10 mouse cellular contexts compared by ENCODE assay signal in genomic region chr9:29654885-29655284, GRCm38 (mm10).
A peak's percentile ranks its signal among the peaks of the same experiment; 100 is the strongest.
DNase-seq lines count a peak whose midpoint lies in the region; ATAC-seq and TF ChIP-seq lines count a peak whose summit lies in the region.
"Had no signal": no experiment of that assay in that cellular context is flagged by ENCODE, and none has a peak within 500 bp of the region (broad histone marks: within the 10 kb centered on the region; RNA-seq: fewer than 3 reads in every experiment).

No protein-coding gene starts in this region.

- TF ChIP-seq CTCF in bone marrow, adult 2 months (IDR thresholded peaks at IDR 0.05; ENCODE audit: control insufficient read depth, insufficient read depth, low read length): peak; percentile 74
- peak; percentile 97 for TF ChIP-seq CTCF in hindbrain, postnatal 0 days (IDR thresholded peaks at IDR 0.05; ENCODE audit: low read depth)

- no peaks in the 10 kb centered on the region for H3K9me3 ChIP-seq in hindbrain, postnatal 0 days (ENCODE audit: low read length)
- H3K9me3 ChIP-seq in midbrain, embryonic 13.5 days: no peaks in the 10 kb centered on the region
- H3K9me3 ChIP-seq: liver, embryonic 13.5 days had no signal

- DNase-seq in adrenal gland, adult (ENCODE audit: inconsistent age in 2 of 2, low spot score in 1 of 2): peak; percentile 19 to 74
- DNase-seq in adrenal gland, postnatal 4 days (ENCODE audit: low spot score in 2 of 2): no peak
- peak; percentile 45 for DNase-seq in layer of hippocampus, adult 11-12 months (ENCODE audit: low spot score)
- DNase-seq in layer of hippocampus, adult 9-11 months: no peak
- DNase-seq in hindbrain, postnatal 0 days (ENCODE audit: low spot score): peak; percentile 80
- no peak for DNase-seq in spleen, postnatal 4 days (ENCODE audit: low spot score in 2 of 2)
- DNase-seq: liver, embryonic 13.5 days had no signal

- no peak overlapping the region for H3K4me2 ChIP-seq in hindbrain, postnatal 0 days (ENCODE audit: low read depth, low read length)
- no peak overlapping the region for H3K4me2 ChIP-seq in midbrain, embryonic 13.5 days (replicated peaks)
- H3K4me2 ChIP-seq: liver, embryonic 13.5 days had no signal

- H3K27me3 ChIP-seq in hindbrain, postnatal 0 days (ENCODE audit: insufficient read depth, low read length): no peaks in the 10 kb centered on the region
- H3K27me3 ChIP-seq in midbrain, embryonic 13.5 days: peaks cover 4% of the 10 kb centered on the region; the same call in 1 of the 2 replicates
- H3K27me3 ChIP-seq: liver, embryonic 13.5 days had no signal

- H3K27ac ChIP-seq in bone marrow, adult 2 months (ENCODE audit: control insufficient read depth, insufficient read depth, low read depth, low read length, poor library complexity): no peak overlapping the region
- H3K27ac ChIP-seq in hindbrain, postnatal 0 days: no peak overlapping the region
- H3K27ac ChIP-seq in midbrain, embryonic 13.5 days: no peak overlapping the region
- H3K27ac ChIP-seq: liver, embryonic 13.5 days had no signal

- no peaks in the 10 kb centered on the region for H3K36me3 ChIP-seq in hindbrain, postnatal 0 days (ENCODE audit: insufficient read depth, low read length)
- H3K36me3 ChIP-seq in midbrain, embryonic 13.5 days: no peaks in the 10 kb centered on the region
- H3K36me3 ChIP-seq: liver, embryonic 13.5 days had no signal

- no peak overlapping the region for H3K9ac ChIP-seq in hindbrain, postnatal 0 days (replicated peaks; ENCODE audit: low read length)
- no peak overlapping the region for H3K9ac ChIP-seq in midbrain, embryonic 13.5 days (replicated peaks)
- H3K9ac ChIP-seq: liver, embryonic 13.5 days had no signal

- H3K4me1 ChIP-seq in bone marrow, adult 2 months (ENCODE audit: control insufficient read depth, insufficient read depth, low read length): no peaks in the 10 kb centered on the region
- H3K4me1 ChIP-seq in hindbrain, postnatal 0 days (ENCODE audit: insufficient read depth, low read length): peaks cover 11% of the 10 kb centered on the region; the same call in 1 of the 2 replicates
- peaks cover 31% of the 10 kb centered on the region for H3K4me1 ChIP-seq in midbrain, embryonic 13.5 days (replicated peaks)
- H3K4me1 ChIP-seq: liver, embryonic 13.5 days had no signal

- no peak for TF ChIP-seq POLR2A in bone marrow, adult 2 months (IDR thresholded peaks at IDR 0.05; ENCODE audit: borderline replicate concordance, control insufficient read depth, low read depth, low read length)

- peak; percentile 31; the same call in 1 of the 2 replicates for ATAC-seq in hindbrain, postnatal 0 days
- ATAC-seq in midbrain, embryonic 13.5 days: peak; percentile 12; the same call in 1 of the 2 replicates

- no peak overlapping the region for H3K4me3 ChIP-seq in bone marrow, adult 2 months (replicated peaks; ENCODE audit: control insufficient read depth, low read depth, low read length)
- no peak overlapping the region for H3K4me3 ChIP-seq in hindbrain, postnatal 0 days (ENCODE audit: low read length)
- no peak overlapping the region for H3K4me3 ChIP-seq in midbrain, embryonic 13.5 days (replicated peaks)
- H3K4me3 ChIP-seq: erythroblast, embryonic 14.5 days; liver, embryonic 13.5 days had no signal

- 11% methylated on average over 6 of the region's 6 CpGs for WGBS in bone marrow, adult 2 months
- 15% methylated on average over 6 of the region's 6 CpGs for WGBS in hindbrain, postnatal 0 days
- 7% methylated on average over 6 of the region's 6 CpGs for WGBS in midbrain, embryonic 13.5 days

Comparison
In these comparisons a context has a peak if more than half of its experiments do, and no peak if none do; other contexts are left out.
1. DNase-seq: peak in adrenal gland, adult (2 of 2), layer of hippocampus, adult 11-12 months (single experiment) and hindbrain, postnatal 0 days (single experiment); none in adrenal gland, postnatal 4 days (0 of 2), layer of hippocampus, adult 9-11 months (single experiment) and spleen, postnatal 4 days (0 of 2).